Mouse (Mus musculus): ENCODE results near the gene Rnf157.

DNA sequence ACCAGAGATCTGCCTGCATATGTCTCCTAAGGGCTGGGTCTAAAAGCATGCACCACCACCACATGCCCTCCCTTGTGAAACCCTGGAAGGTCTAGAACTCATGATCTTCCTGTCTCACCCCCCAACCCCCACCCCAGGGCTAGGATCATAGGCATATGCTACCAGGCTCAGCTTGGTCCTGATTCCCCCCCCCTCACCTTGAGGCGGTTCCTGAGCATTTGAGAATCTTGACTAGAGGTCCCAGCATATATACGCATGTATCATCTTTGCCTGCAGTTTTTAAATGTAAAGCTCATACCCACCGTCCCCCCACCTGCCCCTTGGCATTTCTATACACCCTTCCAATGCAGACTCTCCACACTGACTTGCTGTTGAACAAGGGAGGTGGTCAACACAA is 15.9 kb downstream of the Rnf157 start:
- TF ChIP-seq POLR2A (IDR thresholded peaks at IDR 0.05; ENCODE audit: low read depth, low read length) = no peak
- TF ChIP-seq CTCF (IDR thresholded peaks at IDR 0.05; ENCODE audit: extremely low read depth, insufficient read length, insufficient replicate concordance, low read depth, low read length) = no peak
